Mouse (Mus musculus) intestine, postnatal 0 days (tissue): ENCODE results near the gene Chd2. TPM values are rescaled to one million over a fixed set of nuclear protein-coding genes. Genes with fewer than 3 reads are reported as not detected.

Experiments
- ATAC-seq: fragments of 200-750 bp; cut with Nextera tagmentation; 2 replicates; pipeline ENCODE4 v1.8.0; 2017; ENCODE audit warnings: mild to moderate bottlenecking, moderate TSS enrichment, moderate library complexity
- H3K27ac ChIP-seq: fragments of 300-500 bp; sonication (generic); 2 replicates; pipeline ENCODE4 v1.5.1; 2014; ENCODE audit warnings: mild to moderate bottlenecking, low read depth, low read length, moderate library complexity
- H3K27me3 ChIP-seq: fragments of 300-500 bp; sonication (generic); replicated peaks from 2 replicates; pipeline ENCODE4 v1.6.1; 2014; ENCODE audit warnings: low read length, mixed read lengths; ENCODE audit not compliant: control insufficient read depth, insufficient read depth
- H3K36me3 ChIP-seq: fragments of 300-500 bp; sonication (generic); 2 replicates; pipeline ENCODE4 v1.6.1; 2014; ENCODE audit warnings: mild to moderate bottlenecking, moderate library complexity; ENCODE audit not compliant: control insufficient read depth, insufficient read depth
- H3K4me1 ChIP-seq: fragments of 300-500 bp; sonication (generic); replicated peaks from 2 replicates; pipeline ENCODE4 v1.6.1; 2014; ENCODE audit warnings: antibody characterized with exemption, low read length, mixed read lengths; ENCODE audit not compliant: control insufficient read depth, insufficient read depth
- H3K4me2 ChIP-seq: fragments of 300-500 bp; sonication (generic); replicated peaks from 2 replicates; pipeline ENCODE4 v1.6.1; 2014; ENCODE audit warnings: low read depth, mild to moderate bottlenecking, moderate library complexity
- H3K4me3 ChIP-seq: fragments of 300-500 bp; sonication (generic); 2 replicates; pipeline ENCODE4 v1.5.1; 2014; ENCODE audit warnings: low read depth, low read length
- H3K9ac ChIP-seq: fragments of 300-500 bp; sonication (generic); 2 replicates; pipeline ENCODE4 v1.6.1; 2014; ENCODE audit warnings: mild to moderate bottlenecking, low read depth, low read length
- H3K9me3 ChIP-seq: fragments of 300-500 bp; sonication (generic); 2 replicates; pipeline ENCODE4 v1.6.1; 2016; ENCODE audit warnings: mixed run types; ENCODE audit not compliant: control insufficient read depth
- CTCF ChIP-seq: sonication (generic); IDR thresholded peaks from 2 replicates; pipeline ENCODE4 v1.5.1; 2016; ENCODE audit warnings: low read depth, mild to moderate bottlenecking, control low read depth, antibody characterized with exemption, moderate library complexity
- WGBS: fragments of 180-500 bp; shearing (Covaris S2); extraction: QIAGEN DNeasy Blood & Tissue Kit; methylation state at CpG from one replicate; pipeline ENCODE4 v1.1.7; 2014; 5-methylcytosine and 5-hydroxymethylcytosine counted together
- polyA plus RNA-seq: library from polyadenylated mRNA; unstranded; fragments of >200 nt; fragmentation: Nextera tagmentation; extraction: Ambion mirVana; gene quantifications from 2 replicates; pipeline ENCODE4 v1.2.1, GENCODE M21; 2015

Gene Chd2
- polyA plus RNA-seq, 1 experiment from 2014 or later, result 19.3 TPM

DNA sequence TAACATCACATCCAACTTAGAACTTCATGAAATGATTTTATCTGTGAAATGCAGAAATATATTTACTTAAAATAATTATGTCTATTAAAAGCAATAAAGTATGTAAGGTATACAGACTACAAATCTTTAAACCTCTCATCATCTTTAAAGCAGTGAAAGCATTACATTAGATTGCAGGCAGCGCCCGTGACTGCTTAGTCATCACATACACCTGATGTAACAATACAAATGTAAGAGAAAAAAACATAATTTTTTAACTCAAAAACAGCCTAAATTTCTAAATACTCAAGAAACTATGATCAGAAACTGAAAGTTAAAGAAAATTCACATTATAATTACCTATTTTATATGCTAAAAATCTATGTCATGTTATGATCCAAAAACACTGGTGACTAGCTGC lies 11.5 kb upstream of the Chd2 start:
- H3K36me3 ChIP-seq, result peaks cover 13% of the 10 kb centered on the region
- H3K27me3 ChIP-seq, result no peaks in the 10 kb centered on the region
- H3K9ac ChIP-seq, result no peak overlapping the region
- H3K27ac ChIP-seq, result no peak overlapping the region
- TF ChIP-seq CTCF, result no peak
- H3K4me1 ChIP-seq, result no peaks in the 10 kb centered on the region
- H3K9me3 ChIP-seq, result no peaks in the 10 kb centered on the region
- WGBS, result 23% methylated on average over 2 of the region's 2 CpGs
- peak overlapping the region; percentile 45; the same call in 1 of the 2 replicates for H3K4me2 ChIP-seq
- ATAC-seq, result no peak
- 0 out of 2 replicates have a peak overlapping the region, but pooled peaks have one; percentile 17 for H3K4me3 ChIP-seq

DNA sequence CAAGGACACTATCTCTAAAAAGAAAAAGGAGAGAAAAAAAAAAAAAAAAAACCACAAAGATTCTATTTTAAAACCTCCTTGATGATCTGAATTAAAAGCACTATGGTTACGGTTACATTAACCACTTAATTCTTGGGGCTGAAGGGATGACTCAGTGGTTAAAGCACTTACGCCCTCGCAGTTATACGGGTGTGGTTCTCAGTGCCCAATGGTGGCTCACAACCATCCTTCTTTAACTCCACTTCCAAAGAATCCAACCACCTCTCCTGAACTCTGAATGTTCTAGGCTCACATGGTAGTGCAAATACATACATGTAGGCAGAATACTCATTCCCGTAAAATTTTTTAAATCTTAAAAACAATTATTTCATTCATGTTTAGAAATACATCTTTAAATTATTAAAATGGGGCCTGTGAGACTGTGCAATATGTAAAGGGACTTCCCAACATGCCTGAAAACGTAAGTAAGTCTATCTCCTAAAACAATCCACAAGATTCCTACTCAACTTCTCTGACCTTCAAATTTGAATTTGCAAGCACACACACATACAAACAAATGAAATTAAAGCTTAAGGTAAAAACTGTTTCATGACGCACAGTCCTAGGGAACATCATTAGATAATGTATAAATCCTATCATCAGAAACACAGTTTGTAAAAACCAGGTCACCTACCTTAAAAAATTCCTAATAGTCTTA lies 10.6 kb upstream of the Chd2 start:
- Histone ChIP-seq H3K9me3 (no peaks in the 10 kb centered on the region), H3K36me3 (peaks cover 13% of the 10 kb centered on the region), H3K9ac (no peak overlapping the region), H3K4me3 (0 out of 2 replicates have a peak overlapping the region, but pooled peaks have one; percentile 13), H3K4me2 (peak overlapping the region; percentile 45), H3K27me3 (no peaks in the 10 kb centered on the region), H3K4me1 (no peaks in the 10 kb centered on the region), H3K27ac (no peak overlapping the region)
- ATAC-seq, result peak; percentile 28; the same call in 1 of the 2 replicates
- TF ChIP-seq CTCF, result no peak
- 47% methylated on average over 7 of the region's 7 CpGs for WGBS

DNA sequence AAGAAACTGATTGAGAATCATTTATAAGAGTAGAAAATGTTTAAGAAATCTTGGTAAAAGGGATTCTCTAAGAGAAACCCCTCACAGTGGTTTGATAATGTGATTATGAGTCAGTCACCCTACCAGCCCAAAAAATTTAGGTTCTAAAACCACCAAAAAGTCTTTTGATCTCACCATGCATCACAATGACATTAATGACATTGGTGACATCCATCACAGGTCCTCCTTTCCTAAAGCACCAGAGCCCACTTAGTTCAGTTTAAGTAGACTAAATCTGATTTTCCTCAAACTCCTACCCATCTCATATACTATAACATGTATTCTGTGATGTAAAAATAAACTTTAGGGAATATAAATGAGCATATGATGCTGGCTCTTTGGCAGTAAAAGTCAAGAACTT lies 9.7 kb upstream of the Chd2 start:
- H3K4me2 ChIP-seq, result 0 out of 2 replicates have a peak overlapping the region, but pooled peaks have one; percentile 9
- no peak for ATAC-seq
- peaks cover 13% of the 10 kb centered on the region for H3K36me3 ChIP-seq
- no peak for TF ChIP-seq CTCF
- H3K27me3 ChIP-seq, result no peaks in the 10 kb centered on the region
- H3K4me1 ChIP-seq, result 0 out of 2 replicates have a peak, but pooled peaks cover 4% of the 10 kb centered on the region
- no peaks in the 10 kb centered on the region for H3K9me3 ChIP-seq
- H3K27ac ChIP-seq, result no peak overlapping the region
- no peak overlapping the region for H3K4me3 ChIP-seq
- no peak overlapping the region for H3K9ac ChIP-seq

DNA sequence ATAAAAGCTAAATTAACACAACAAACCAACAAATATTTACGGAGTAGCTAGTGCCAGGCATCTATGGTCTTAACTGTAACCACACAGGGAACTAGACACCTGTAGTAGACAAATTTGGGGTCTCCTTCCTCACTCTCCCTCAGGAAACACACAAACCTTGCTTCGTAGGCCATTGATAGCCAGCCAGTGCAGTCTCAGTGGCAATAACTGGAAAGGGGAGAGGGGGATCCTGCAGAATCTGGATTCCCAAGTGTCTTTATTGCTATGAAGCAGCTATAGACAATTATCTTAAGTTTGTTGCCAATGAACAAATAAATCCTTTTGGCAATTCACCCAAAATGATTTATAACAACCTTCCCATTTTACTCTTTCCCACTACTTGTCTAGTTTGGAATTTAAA lies 6.4 kb upstream of the Chd2 start:
- H3K4me3 ChIP-seq, result no peak overlapping the region
- no peaks in the 10 kb centered on the region for H3K27me3 ChIP-seq
- H3K9ac ChIP-seq, result no peak overlapping the region
- WGBS, result 71% methylated on average over 2 of the region's 2 CpGs
- H3K27ac ChIP-seq, result no peak overlapping the region
- peaks cover 18% of the 10 kb centered on the region for H3K36me3 ChIP-seq
- TF ChIP-seq CTCF, result no peak
- no peak for ATAC-seq
- H3K4me1 ChIP-seq, result 0 out of 2 replicates have a peak, but pooled peaks cover 4% of the 10 kb centered on the region
- 0 out of 2 replicates have a peak overlapping the region, but pooled peaks have one; percentile 9 for H3K4me2 ChIP-seq
- no peaks in the 10 kb centered on the region for H3K9me3 ChIP-seq

DNA sequence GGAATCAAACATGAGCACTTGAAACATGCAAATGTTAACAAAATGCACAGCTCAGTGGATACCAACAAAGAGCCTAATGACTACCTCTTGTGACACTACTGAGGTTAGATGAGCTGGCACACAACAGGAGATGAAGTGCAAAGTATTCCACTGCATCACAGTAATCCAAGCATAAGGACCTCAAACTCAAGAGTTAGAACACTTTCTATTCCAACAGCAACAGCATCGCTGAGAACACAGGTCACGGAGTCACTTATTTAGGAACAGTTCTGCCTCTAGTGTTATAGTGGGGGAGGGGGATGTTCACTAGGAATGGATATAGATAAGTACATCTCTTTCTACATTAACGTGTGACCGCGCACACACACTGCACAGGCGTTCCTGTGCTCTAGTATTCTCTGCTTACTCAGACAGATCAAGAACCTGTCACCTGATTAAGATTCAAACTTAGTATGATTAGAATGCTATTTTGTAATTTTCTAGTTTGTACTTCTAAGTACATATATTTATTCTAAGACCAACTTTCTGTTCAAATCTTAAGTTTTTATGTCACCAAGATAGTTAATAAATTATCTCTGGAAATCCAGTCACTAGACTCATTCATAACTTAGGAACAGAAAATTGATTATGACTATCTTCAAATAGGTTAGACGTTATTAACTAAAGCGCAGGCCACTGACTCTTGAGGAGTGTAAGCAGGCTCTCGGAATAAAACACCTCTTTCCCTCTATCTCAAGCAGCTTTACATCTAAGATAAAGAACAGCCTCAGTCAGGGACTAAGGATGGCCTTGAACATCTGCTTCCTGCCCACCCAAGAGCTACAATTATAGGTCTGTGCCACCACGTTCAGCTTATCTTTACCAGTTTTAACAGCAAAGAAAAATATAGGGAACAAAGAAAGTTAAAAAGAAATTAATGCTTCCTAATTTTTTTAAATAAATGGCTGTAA lies 5.2 kb upstream of the Chd2 start:
- Histone ChIP-seq H3K27me3 (no peaks in the 10 kb centered on the region), H3K4me2 (peak overlapping the region; percentile 38), H3K36me3 (peaks cover 18% of the 10 kb centered on the region), H3K9me3 (no peaks in the 10 kb centered on the region), H3K27ac (no peak overlapping the region; the same call in 1 of the 2 replicates), H3K9ac (peak overlapping the region; percentile 11; the same call in 1 of the 2 replicates), H3K4me3 (no peak overlapping the region), H3K4me1 (0 out of 2 replicates have a peak, but pooled peaks cover 4% of the 10 kb centered on the region)
- TF ChIP-seq CTCF, result no peak
- WGBS, result 41% methylated on average over 10 of the region's 10 CpGs
- ATAC-seq, result no peak

GRCm38 (mm10) chr7:73545004-73545403 lies 3.4 kb upstream of the Chd2 start:
- peaks cover 16% of the 10 kb centered on the region for H3K36me3 ChIP-seq
- H3K27me3 ChIP-seq, result no peaks in the 10 kb centered on the region
- H3K9ac ChIP-seq, result no peak overlapping the region
- no peak overlapping the region for H3K27ac ChIP-seq
- ATAC-seq, result no peak
- no peak overlapping the region for H3K4me3 ChIP-seq
- no peak for TF ChIP-seq CTCF
- no peaks in the 10 kb centered on the region for H3K9me3 ChIP-seq
- 73% methylated on average over 4 of the region's 4 CpGs for WGBS
- no peak overlapping the region for H3K4me2 ChIP-seq
- H3K4me1 ChIP-seq, result 0 out of 2 replicates have a peak, but pooled peaks cover 4% of the 10 kb centered on the region
